Mouse (Mus musculus) naive thymus-derived CD4-positive, alpha-beta T cell, adult 2 months (primary cell): Measurements from ENCODE around the gene Btn1a1.
A peak's percentile ranks its signal among the peaks of the same experiment; 100 is the strongest.

Experiments
- DNase-seq: peaks from one replicate; pipeline ENCODE4 v3.0.0-alpha.2; 2011; ENCODE audit warnings: low read depth

Gene Btn1a1

GRCm38 (mm10) chr13:23422351-23422750 lies 43.4 kb downstream of the Btn1a1 start:
- DNase-seq: no peak

- peak; percentile 27 for DNase-seq
These were observed 52.8 kb downstream of the Btn1a1 start for GRCm38 (mm10) chr13:23412630-23413521.

- DNase-seq: no peak
These were observed 53.5 kb downstream of the Btn1a1 start for GRCm38 (mm10) chr13:23412211-23412629.

GRCm38 (mm10) chr13:23411311-23412210 lies 54.1 kb downstream of the Btn1a1 start:
- DNase-seq: no peak

- no peak for DNase-seq
These were observed 55.1 kb downstream of the Btn1a1 start for GRCm38 (mm10) chr13:23410632-23411031.
